In the genomic region with DNA sequence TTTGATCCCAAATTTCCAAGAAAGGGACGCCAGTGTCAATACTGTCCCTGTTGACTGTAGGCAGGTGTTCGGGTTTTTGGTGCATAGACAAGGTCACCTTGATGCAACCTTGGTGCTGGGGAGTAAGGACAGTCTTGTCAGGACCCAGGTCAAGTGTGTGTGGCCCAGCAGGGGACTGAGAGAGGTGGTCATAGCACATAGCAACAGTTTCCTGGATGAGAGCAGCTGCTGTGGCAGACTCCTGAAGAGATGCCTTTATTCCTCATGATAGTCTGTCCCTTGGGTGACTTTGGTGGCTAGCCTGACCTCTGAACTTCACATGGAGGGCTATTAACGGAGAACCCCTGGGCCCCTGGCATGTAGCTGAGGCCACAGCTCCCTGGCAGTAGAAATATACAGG, we compare ENCODE assay signal across 23 mouse cellular contexts. TPM values are rescaled to one million over a fixed set of nuclear protein-coding genes. Genes with fewer than 3 reads are reported as not detected.
"Had no signal": no experiment of that assay in that cellular context is flagged by ENCODE, and none has a peak within 500 bp of the region (broad histone marks: within the 10 kb centered on the region; RNA-seq: fewer than 3 reads in every experiment).

No protein-coding gene starts in this region.

- H3K4me1 ChIP-seq: neural tube, embryonic 13.5 days; neural tube, embryonic 15.5 days; stomach, embryonic 15.5 days had no signal

- H3K36me3 ChIP-seq: neural tube, embryonic 13.5 days; neural tube, embryonic 15.5 days; stomach, embryonic 15.5 days had no signal

- H3K4me3 ChIP-seq: neural tube, embryonic 13.5 days; neural tube, embryonic 15.5 days; stomach, embryonic 15.5 days had no signal

- H3K27me3 ChIP-seq: neural tube, embryonic 13.5 days; neural tube, embryonic 15.5 days; stomach, embryonic 15.5 days had no signal

- H3K9me3 ChIP-seq: neural tube, embryonic 13.5 days; neural tube, embryonic 15.5 days; stomach, embryonic 15.5 days had no signal

- DNase-seq: retina, postnatal 1 day; right cerebral cortex, adult 18-20 months; right cerebral cortex, postnatal 14 days; right cerebral cortex, postnatal 25 days; right cerebral cortex, postnatal 4 days; spleen, adult 18-20 months; thymus, adult 18-20 months; thymus, adult 2 months; thymus, postnatal 14 days; thymus, postnatal 25 days; thymus, postnatal 36 days; thymus, postnatal 4 days had no signal

- H3K27ac ChIP-seq: neural tube, embryonic 13.5 days; neural tube, embryonic 15.5 days; stomach, embryonic 15.5 days; stomach, postnatal 0 days had no signal

RNA-seq across cellular contexts. Expression of a gene that starts 45.6 kb away (rescaled TPM):
- total RNA-seq: neutrophil, adult 5-6 weeks had no signal
- polyA plus RNA-seq: small intestine, adult 2 months; spleen, adult 2 months; stomach, embryonic 14.5 days; stomach, embryonic 15.5 days; stomach, embryonic 16.5 days; thymus, postnatal 0 days; urinary bladder, adult 2 months had no signal
